Mouse (Mus musculus) 416B (cell line): ENCODE results near the gene Auts2.

Source experiments
- DNase-seq: peaks from one replicate; pipeline ENCODE4 v3.0.0; 2011; ENCODE audit warnings: low read depth

Gene Auts2

GRCm38 (mm10) chr5:131606786-131607185 lies 936.4 kb downstream of the Auts2 start:
- no peak for DNase-seq

GRCm38 (mm10) chr5:131601934-131602692 lies 941.0 kb downstream of the Auts2 start:
- DNase-seq = no peak

DNA sequence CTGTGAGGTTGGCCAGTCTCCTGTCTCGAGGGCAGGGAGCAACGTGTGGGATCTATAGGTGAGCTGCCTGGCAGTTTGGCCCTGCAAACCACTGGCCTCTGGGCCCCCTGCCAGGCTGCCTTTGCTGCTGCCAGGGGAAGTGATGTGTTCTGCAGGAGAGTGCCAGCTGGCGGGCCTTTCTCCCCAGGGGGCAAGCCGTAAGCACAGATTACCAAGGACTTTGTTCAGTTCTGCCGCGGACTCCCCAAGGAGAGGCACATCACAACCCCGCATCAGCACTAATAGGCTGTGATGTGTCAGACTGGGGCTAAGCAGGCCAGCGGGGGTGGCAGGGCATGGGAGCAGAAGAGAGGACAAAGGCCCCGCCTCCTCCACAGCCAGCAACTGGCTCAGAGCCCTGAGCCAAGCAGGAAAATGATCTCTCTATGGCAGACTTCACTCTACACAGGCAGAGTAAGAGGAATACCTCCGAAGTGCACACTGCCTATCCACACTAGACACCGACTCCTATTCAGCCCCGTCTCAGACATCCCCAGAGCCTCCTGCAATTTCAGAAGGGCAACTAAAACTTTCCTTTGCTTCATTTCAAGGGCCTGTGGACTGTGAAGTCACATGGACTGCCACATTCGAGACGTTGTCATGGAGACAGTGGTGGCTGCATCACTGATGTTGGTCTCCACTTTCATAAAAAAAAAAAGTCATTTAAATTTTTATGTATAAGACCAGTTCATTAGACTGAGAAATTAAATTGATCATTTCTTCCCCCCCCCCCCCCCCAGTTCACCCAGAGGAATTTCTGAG lies 942.6 kb downstream of the Auts2 start:
- no peak for DNase-seq

GRCm38 (mm10) chr5:131597503-131597902 lies 945.6 kb downstream of the Auts2 start:
- no peak for DNase-seq

DNA sequence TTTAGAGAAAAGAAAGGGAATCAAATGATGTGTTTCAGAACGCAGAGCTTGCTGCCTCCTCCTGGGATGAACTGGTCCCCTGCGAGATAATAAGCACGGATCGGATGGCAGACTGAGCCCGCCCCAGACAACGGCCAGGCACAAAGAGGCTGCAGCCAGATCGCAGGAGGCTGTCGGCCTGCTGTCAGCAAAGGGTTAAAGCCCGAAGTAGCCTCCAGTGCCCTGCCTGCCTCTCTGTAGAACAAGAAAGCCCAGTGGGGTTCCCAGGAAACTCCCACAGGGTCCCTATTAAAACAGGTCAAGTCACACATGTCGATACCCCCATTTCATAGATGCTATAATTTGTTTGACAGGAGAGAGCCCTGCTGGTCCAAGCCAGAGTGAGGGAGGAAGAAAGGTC lies 946.6 kb downstream of the Auts2 start:
- DNase-seq = no peak

DNA sequence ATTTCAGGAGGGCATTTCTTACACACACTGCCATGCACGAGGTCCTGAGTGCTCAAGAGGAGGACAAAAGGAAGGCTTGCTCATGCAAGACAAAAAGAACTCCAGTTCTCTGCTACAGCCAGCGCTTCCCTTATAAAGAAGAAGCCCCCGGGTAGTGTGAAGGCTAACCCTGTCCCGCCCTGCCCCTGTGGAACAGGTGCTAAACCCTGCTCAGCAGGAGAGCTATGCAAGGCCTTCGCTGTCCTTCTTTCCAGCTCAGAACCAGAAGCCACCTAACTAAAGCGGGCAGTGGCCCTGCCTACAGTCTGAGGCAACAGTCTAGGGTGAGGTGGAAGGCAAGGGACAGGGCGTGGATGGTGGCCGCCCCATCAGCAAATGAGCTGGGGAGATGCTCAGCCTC lies 947.4 kb downstream of the Auts2 start:
- DNase-seq = no peak

DNA sequence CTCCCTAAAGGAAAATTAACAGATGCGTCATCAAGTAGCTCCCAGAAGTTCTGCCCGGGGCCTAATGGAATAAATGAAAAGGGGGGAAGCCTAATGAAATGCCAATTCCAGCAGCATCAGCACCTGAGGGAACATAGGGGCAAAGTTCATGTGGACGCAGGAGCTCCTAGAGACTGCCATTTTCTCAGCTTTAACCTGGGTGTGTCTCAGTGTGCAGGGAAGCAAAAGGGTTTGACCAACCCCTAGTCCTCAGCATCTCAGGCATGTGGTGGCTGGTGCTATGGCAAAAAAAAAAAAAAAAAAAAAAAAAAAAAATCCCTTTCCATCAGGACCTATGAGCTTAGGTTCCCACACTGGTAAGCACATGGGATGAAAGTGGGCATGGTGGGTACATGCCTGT lies 948.5 kb downstream of the Auts2 start:
- no peak for DNase-seq

GRCm38 (mm10) chr5:131593261-131593660 lies 949.9 kb downstream of the Auts2 start:
- DNase-seq = no peak

DNA sequence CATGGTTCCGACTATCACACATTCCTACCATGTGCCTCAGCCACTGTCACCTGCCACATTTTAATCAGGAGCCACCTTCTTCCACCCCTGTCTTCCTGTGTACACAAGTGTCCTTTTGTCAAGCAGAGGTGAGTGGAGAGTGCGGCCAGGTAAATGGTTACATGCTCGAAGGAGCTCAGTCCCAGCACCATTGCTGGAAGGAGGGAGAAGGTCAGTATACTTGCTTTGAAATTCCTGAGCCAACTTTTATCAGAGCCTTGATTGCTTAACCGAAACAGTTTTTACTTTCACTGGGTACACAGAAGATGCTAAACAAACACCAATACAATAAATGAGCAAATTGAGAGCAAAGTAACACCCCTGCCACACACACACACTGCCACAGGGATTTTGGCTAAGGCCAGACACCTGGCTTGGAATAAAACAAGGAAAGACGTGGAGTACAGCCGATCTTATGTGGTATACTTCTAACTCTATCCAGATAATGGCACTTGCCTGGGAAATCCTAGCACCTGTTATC lies 953.1 kb downstream of the Auts2 start:
- no peak for DNase-seq

- no peak for DNase-seq
These were observed 956.8 kb downstream of the Auts2 start for GRCm38 (mm10) chr5:131586332-131586700.

DNA sequence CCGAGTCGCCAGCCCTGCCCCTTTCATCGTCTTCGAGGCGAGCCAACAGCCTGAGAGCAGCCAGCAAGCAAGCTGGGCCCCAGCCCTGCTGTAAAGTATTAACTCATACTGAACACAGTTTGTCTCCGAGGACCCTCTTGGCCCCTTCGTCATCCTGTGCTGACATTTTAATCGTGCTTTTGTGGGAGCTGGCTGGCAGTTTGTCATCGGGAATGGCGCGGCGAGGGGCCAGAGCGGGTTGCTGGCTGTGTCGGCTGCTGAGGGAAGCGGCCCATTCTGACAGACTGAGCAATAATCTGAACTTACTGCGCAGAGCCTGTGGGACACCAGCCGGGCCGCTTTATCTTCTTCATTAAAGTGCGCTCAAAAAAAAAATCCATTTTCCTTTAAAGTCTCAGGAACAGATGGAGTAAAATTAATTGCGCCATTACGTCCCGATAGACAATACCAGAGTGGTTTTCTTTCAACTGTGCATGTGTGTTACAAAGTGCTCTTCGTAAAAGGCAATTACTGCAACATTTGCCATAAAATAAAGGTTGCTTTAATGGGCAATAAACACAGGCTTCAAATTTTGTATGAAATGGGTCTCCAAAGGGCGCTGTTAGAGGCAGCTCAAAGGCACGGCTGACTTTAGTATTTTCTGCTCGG lies 957.3 kb downstream of the Auts2 start:
- no peak for DNase-seq

DNA sequence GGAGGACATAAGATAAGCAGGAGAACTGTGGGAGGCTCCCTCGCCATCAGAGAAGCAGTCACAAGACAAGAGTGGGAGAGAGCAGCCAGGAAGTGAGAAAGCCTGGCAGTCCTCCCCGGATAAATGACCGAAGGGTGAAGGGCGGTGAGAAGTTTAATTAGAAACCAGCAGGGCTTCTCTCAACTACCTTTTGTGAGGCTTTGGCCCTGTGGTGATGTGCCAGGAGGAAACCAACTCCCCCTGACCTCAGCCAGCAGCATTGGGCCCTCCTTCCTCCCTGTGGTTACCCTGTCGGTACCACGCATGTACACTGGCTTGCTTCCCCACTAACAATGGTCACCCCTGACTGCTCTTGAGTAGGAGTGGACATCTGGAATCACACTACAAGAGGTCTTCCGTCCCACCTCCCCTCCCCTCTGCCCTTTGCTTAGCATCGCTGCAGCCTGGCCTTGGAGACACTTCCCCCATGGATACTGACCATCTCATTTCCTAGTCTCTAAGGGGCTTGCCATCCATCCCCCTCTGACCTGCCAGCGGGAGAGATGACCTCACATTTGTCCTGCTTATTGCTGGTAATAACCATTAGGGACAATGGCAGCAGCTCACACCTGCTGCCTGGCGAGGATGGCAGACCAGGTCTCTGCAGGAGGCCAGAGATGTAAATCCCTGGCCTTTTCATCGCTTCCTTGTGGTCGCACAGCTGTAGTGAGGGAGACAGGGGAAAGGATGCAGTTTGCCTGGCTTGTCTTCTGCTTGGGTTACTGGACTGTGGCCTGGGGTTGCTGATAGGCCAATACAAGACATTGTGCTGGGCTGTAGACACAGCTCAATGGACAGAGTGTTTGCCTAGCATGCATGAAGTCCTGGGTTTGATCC lies 958.6 kb downstream of the Auts2 start:
- no peak for DNase-seq

GRCm38 (mm10) chr5:131581110-131582050 lies 961.8 kb downstream of the Auts2 start:
- no peak for DNase-seq

GRCm38 (mm10) chr5:131578737-131579136 lies 964.4 kb downstream of the Auts2 start:
- DNase-seq = no peak

- no peak for DNase-seq
These were observed 967.3 kb downstream of the Auts2 start for GRCm38 (mm10) chr5:131575733-131576265.

- DNase-seq = no peak
These were observed 968.0 kb downstream of the Auts2 start for GRCm38 (mm10) chr5:131575086-131575514.

DNA sequence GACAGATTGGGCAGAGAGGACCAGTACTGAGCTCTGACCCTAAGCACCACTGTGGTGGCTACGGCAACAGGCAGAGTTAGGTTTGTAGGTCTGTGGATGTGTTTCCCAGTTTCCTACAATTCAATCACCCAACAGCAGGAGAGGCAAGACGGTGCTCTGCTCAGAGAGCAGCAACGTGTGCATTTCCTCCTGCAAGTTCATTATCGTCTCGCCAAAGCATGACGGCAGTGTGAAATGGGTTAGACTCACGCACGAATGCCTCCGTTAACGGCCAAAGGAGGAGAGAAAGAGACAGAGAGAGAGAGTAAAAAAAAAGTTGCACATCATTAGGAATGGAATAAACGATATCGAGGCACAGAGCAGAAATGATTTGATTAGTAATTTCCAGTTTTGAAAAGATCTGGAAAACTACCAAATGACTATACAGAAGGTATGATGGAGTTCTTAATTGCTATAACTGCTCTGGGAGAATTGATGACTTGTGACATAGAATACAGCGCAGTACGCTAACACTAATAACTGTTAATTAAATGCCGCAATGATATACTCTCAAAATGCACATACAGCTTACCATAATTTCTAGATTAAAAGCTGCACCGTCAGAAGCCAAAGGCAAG lies 968.6 kb downstream of the Auts2 start:
- no peak for DNase-seq

- no peak for DNase-seq
These were observed 969.6 kb downstream of the Auts2 start for GRCm38 (mm10) chr5:131573296-131574177.

DNA sequence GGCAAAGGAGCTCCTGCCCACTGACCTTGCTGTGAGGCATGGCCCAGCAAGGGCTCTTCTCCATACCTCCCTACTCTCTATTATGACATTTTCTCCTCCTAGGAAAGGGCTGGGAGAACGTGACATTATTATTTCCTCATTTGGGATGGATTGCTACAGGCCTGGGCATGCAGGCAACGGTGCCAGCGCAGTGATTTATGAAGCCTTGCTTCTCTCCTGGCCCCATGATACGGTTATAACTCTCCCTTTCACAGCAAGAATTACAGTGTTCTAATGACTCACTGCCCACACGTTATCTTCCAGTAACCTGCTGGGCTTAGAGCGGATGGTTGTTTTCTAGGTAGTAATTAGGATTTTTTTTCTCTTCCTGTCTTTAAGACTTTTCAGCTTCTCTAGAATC lies 977.1 kb downstream of the Auts2 start:
- no peak for DNase-seq
